Mouse (Mus musculus) stomach, postnatal 0 days (tissue): ENCODE results near the gene Cwc22. TPM values are rescaled to one million over a fixed set of nuclear protein-coding genes. Genes with fewer than 3 reads are reported as not detected.

Source experiments
- ATAC-seq: fragments of 200-750 bp; cut with Nextera tagmentation; 2 replicates; pipeline ENCODE4 v1.8.0; 2017; ENCODE audit not compliant: low FRiP score, low TSS enrichment
- DNase-seq: peaks from one replicate; pipeline ENCODE4 v3.0.0-alpha.2; 2016; ENCODE audit warnings: low spot score
- H3K27ac ChIP-seq: fragments of 300-500 bp; sonication (generic); replicated peaks from 2 replicates; pipeline ENCODE4 v1.5.1; 2014; ENCODE audit warnings: mild to moderate bottlenecking, control low read depth
- H3K27me3 ChIP-seq: fragments of 300-500 bp; sonication (generic); 2 replicates; pipeline ENCODE4 v1.6.1; 2014; ENCODE audit warnings: low read length; ENCODE audit not compliant: control insufficient read depth, insufficient read depth
- H3K36me3 ChIP-seq: fragments of 300-500 bp; sonication (generic); 2 replicates; pipeline ENCODE4 v1.6.1; 2014; ENCODE audit warnings: low read length, mixed read lengths; ENCODE audit not compliant: control insufficient read depth, insufficient read depth
- H3K4me1 ChIP-seq: fragments of 300-500 bp; sonication (generic); replicated peaks from 2 replicates; pipeline ENCODE4 v1.6.1; 2014; ENCODE audit warnings: antibody characterized with exemption; ENCODE audit not compliant: control insufficient read depth, insufficient read depth
- H3K4me2 ChIP-seq: fragments of 300-500 bp; sonication (generic); replicated peaks from 2 replicates; pipeline ENCODE4 v1.6.1; 2014; ENCODE audit warnings: low read depth, mild to moderate bottlenecking, control low read depth, moderate library complexity
- H3K4me3 ChIP-seq: fragments of 300-500 bp; sonication (generic); 2 replicates; pipeline ENCODE4 v1.5.1; 2014; ENCODE audit warnings: low read depth, low read length, control low read depth
- H3K9ac ChIP-seq: fragments of 300-500 bp; sonication (generic); 2 replicates; pipeline ENCODE4 v1.6.1; 2014; ENCODE audit warnings: mild to moderate bottlenecking, low read length, control low read depth, mixed read lengths
- H3K9me3 ChIP-seq: fragments of 300-500 bp; sonication (generic); 2 replicates; pipeline ENCODE4 v1.6.1; 2016; ENCODE audit warnings: low read length; ENCODE audit not compliant: control insufficient read depth
- CTCF ChIP-seq: IDR thresholded peaks from 2 replicates; pipeline ENCODE4 v1.5.1; 2016; ENCODE audit warnings: antibody characterized with exemption, low read depth, mild to moderate bottlenecking, moderate library complexity
- EP300 ChIP-seq: optimal IDR thresholded peaks from 2 replicates; pipeline ENCODE3; 2016; ENCODE audit warnings: antibody characterized with exemption
- WGBS: fragments of 180-500 bp; shearing (Covaris S2); extraction: QIAGEN DNeasy Blood & Tissue Kit; methylation state at CpG from one replicate; pipeline ENCODE4 v1.1.7; 2014; 5-methylcytosine and 5-hydroxymethylcytosine counted together
- polyA plus RNA-seq: library from polyadenylated mRNA; unstranded; fragments of >200 nt; fragmentation: Nextera tagmentation; extraction: Ambion mirVana; gene quantifications from 2 replicates; pipeline ENCODE4 v1.2.1, GENCODE M21; 2015

Cwc22 gene
- polyA plus RNA-seq, 1 experiment from 2014 or later, result 13.7 TPM

GRCm38 (mm10) chr2:77905023-77905422 lies 41.2 kb downstream of the Cwc22 start:
- Histone ChIP-seq H3K36me3 (peaks cover 21% of the 10 kb centered on the region), H3K9ac (no peak overlapping the region), H3K4me2 (no peak overlapping the region), H3K27ac (no peak overlapping the region), H3K27me3 (no peaks in the 10 kb centered on the region), H3K4me3 (no peak overlapping the region), H3K4me1 (no peaks in the 10 kb centered on the region), H3K9me3 (no peaks in the 10 kb centered on the region)
- WGBS, result 85% methylated on average over 7 of the region's 7 CpGs
- ATAC-seq (no peak), DNase-seq (no peak)
- TF ChIP-seq EP300 (no peak), CTCF (no peak)

- no peak for ATAC-seq
- DNase-seq, result no peak
- Histone ChIP-seq H3K4me3 (no peak overlapping the region), H3K36me3 (peaks cover 26% of the 10 kb centered on the region), H3K9me3 (no peaks in the 10 kb centered on the region), H3K4me2 (no peak overlapping the region), H3K4me1 (no peaks in the 10 kb centered on the region), H3K9ac (no peak overlapping the region), H3K27ac (no peak overlapping the region), H3K27me3 (no peaks in the 10 kb centered on the region)
- TF ChIP-seq CTCF (no peak), EP300 (no peak)
- 93% methylated on average over 10 of the region's 10 CpGs for WGBS
Observed at GRCm38 (mm10) chr2:77904495-77904894, 41.7 kb downstream of the Cwc22 start.

- WGBS, result 95% methylated on average over 9 of the region's 9 CpGs
- Histone ChIP-seq H3K4me1 (no peaks in the 10 kb centered on the region), H3K4me3 (no peak overlapping the region), H3K27ac (no peak overlapping the region), H3K36me3 (peaks cover 26% of the 10 kb centered on the region), H3K9ac (no peak overlapping the region), H3K27me3 (no peaks in the 10 kb centered on the region), H3K9me3 (no peaks in the 10 kb centered on the region), H3K4me2 (no peak overlapping the region)
- no peak for TF ChIP-seq CTCF
- TF ChIP-seq EP300, result no peak
- ATAC-seq (no peak), DNase-seq (no peak)
Observed at GRCm38 (mm10) chr2:77903979-77904378, 42.2 kb downstream of the Cwc22 start.

GRCm38 (mm10) chr2:77903098-77903497 lies 43.1 kb downstream of the Cwc22 start:
- Histone ChIP-seq H3K9ac (no peak overlapping the region), H3K27ac (no peak overlapping the region), H3K27me3 (no peaks in the 10 kb centered on the region), H3K4me1 (no peaks in the 10 kb centered on the region), H3K9me3 (no peaks in the 10 kb centered on the region), H3K36me3 (peaks cover 28% of the 10 kb centered on the region), H3K4me3 (no peak overlapping the region), H3K4me2 (no peak overlapping the region)
- ATAC-seq (no peak), DNase-seq (no peak)
- TF ChIP-seq EP300, result no peak
- no peak for TF ChIP-seq CTCF
- 91% methylated on average over 3 of the region's 3 CpGs for WGBS

GRCm38 (mm10) chr2:77901269-77901668 lies 44.9 kb downstream of the Cwc22 start:
- Histone ChIP-seq H3K4me2 (no peak overlapping the region), H3K9ac (no peak overlapping the region), H3K27me3 (no peaks in the 10 kb centered on the region), H3K9me3 (no peaks in the 10 kb centered on the region), H3K36me3 (peaks cover 26% of the 10 kb centered on the region), H3K4me3 (no peak overlapping the region), H3K27ac (no peak overlapping the region), H3K4me1 (no peaks in the 10 kb centered on the region)
- 94% methylated on average over 5 of the region's 5 CpGs for WGBS
- DNase-seq (no peak), ATAC-seq (no peak)
- no peak for TF ChIP-seq EP300
- no peak for TF ChIP-seq CTCF

GRCm38 (mm10) chr2:77900741-77901140 lies 45.4 kb downstream of the Cwc22 start:
- peaks cover 26% of the 10 kb centered on the region for H3K36me3 ChIP-seq
- H3K9ac ChIP-seq, result no peak overlapping the region
- WGBS, result 91% methylated on average over 5 of the region's 5 CpGs
- H3K4me3 ChIP-seq, result no peak overlapping the region
- no peak for DNase-seq
- H3K27me3 ChIP-seq, result no peaks in the 10 kb centered on the region
- H3K27ac ChIP-seq, result no peak overlapping the region
- H3K4me1 ChIP-seq, result no peaks in the 10 kb centered on the region
- TF ChIP-seq CTCF (no peak), EP300 (no peak)
- no peaks in the 10 kb centered on the region for H3K9me3 ChIP-seq
- ATAC-seq, result no peak
- H3K4me2 ChIP-seq, result no peak overlapping the region
